Mouse (Mus musculus) hindbrain, postnatal 0 days (tissue): Measurements from ENCODE around the gene Appbp2. TPM values are rescaled to one million over a fixed set of nuclear protein-coding genes. Genes with fewer than 3 reads are reported as not detected.

Source experiments
- ATAC-seq: fragments of 200-750 bp; cut with Nextera tagmentation; 2 replicates; pipeline ENCODE4 v1.8.0; 2017; ENCODE audit warnings: mild to moderate bottlenecking, moderate TSS enrichment, moderate library complexity
- DNase-seq: peaks from one replicate; pipeline ENCODE4 v3.0.0-alpha.2; 2015; ENCODE audit warnings: low spot score
- H3K27ac ChIP-seq: fragments of 300-500 bp; sonication (generic); 2 replicates; pipeline ENCODE4 v1.5.1; 2014; ENCODE audit warnings: mild to moderate bottlenecking
- H3K27me3 ChIP-seq: fragments of 300-500 bp; sonication (generic); 2 replicates; pipeline ENCODE4 v1.6.1; 2014; ENCODE audit warnings: low read length, mixed read lengths; ENCODE audit not compliant: insufficient read depth
- H3K36me3 ChIP-seq: fragments of 300-500 bp; sonication (generic); 2 replicates; pipeline ENCODE4 v1.6.1; 2014; ENCODE audit warnings: low read length, mixed read lengths; ENCODE audit not compliant: insufficient read depth
- H3K4me1 ChIP-seq: fragments of 300-500 bp; sonication (generic); 2 replicates; pipeline ENCODE4 v1.6.1; 2014; ENCODE audit warnings: antibody characterized with exemption, low read length, mixed read lengths; ENCODE audit not compliant: insufficient read depth
- H3K4me2 ChIP-seq: fragments of 300-500 bp; sonication (generic); 2 replicates; pipeline ENCODE4 v1.6.1; 2014; ENCODE audit warnings: low read depth, mild to moderate bottlenecking, low read length, moderate library complexity, mixed read lengths
- H3K4me3 ChIP-seq: fragments of 300-500 bp; sonication (generic); 2 replicates; pipeline ENCODE4 v1.5.1; 2014; ENCODE audit warnings: low read length
- H3K9ac ChIP-seq: fragments of 300-500 bp; sonication (generic); replicated peaks from 2 replicates; pipeline ENCODE4 v1.6.1; 2014; ENCODE audit warnings: mild to moderate bottlenecking, low read length, moderate library complexity, mixed read lengths
- H3K9me3 ChIP-seq: fragments of 300-500 bp; sonication (generic); 2 replicates; pipeline ENCODE4 v1.6.1; 2016; ENCODE audit warnings: low read length, mixed read lengths
- CTCF ChIP-seq: IDR thresholded peaks from 2 replicates; pipeline ENCODE4 v1.5.1; 2016; ENCODE audit warnings: antibody characterized with exemption, control low read depth, low read depth
- WGBS: fragments of 180-500 bp; shearing (Covaris S2); extraction: QIAGEN DNeasy Blood & Tissue Kit; methylation state at CpG from one replicate; pipeline ENCODE4 v1.1.7; 2014; 5-methylcytosine and 5-hydroxymethylcytosine counted together
- polyA plus RNA-seq: library from polyadenylated mRNA; unstranded; fragments of >200 nt; fragmentation: Nextera tagmentation; extraction: Ambion mirVana; gene quantifications from 2 replicates; pipeline ENCODE4 v1.2.1, GENCODE M21; 2015
- total RNA-seq: library from RNA; depleted of rRNA; stranded (reverse); fragments of >200 nt; gene quantifications from 2 replicates; pipeline ENCODE4 v1.2.3, GENCODE M21; 2014; rRNA removed

Gene Appbp2
- total and polyA plus RNA-seq, 2 experiments from 2014 or later: 44.9 to 54.8 TPM

- Histone ChIP-seq H3K4me2 (peak within 1 kb of the TSS; percentile 80), H3K4me3 (peak within 1 kb of the TSS; percentile 94), H3K9me3 (no peaks in the 10 kb centered on the region), H3K27me3 (no peaks in the 10 kb centered on the region), H3K9ac (peak within 1 kb of the TSS; percentile 90), H3K36me3 (no peaks in the 10 kb centered on the region), H3K27ac (peak within 1 kb of the TSS; percentile 90), H3K4me1 (no peaks in the 10 kb centered on the region)
- DNase-seq: peak; percentile 98
- WGBS: under 1% methylated on average over 86 of the region's 94 CpGs
- ATAC-seq: peak; percentile 97
- 0 out of 2 replicates have a peak, but pooled peaks have one; percentile 2 for TF ChIP-seq CTCF
These were observed 95.1 kb downstream of the Appbp2 start, which contains the start of gene Usp32 for GRCm38 (mm10) chr11:85139581-85140540. Usp32 (minus strand) TSS chr11:85140161.

GRCm38 (mm10) chr11:85138776-85139474 is 96.0 kb downstream of the Appbp2 start:
- Histone ChIP-seq H3K9ac (peak overlapping the region; percentile 90), H3K27ac (peak overlapping the region; percentile 90), H3K36me3 (no peaks in the 10 kb centered on the region), H3K4me1 (no peaks in the 10 kb centered on the region), H3K4me2 (peak overlapping the region; percentile 80), H3K27me3 (no peaks in the 10 kb centered on the region), H3K4me3 (peak overlapping the region; percentile 94), H3K9me3 (no peaks in the 10 kb centered on the region)
- under 1% methylated on average over 17 of the region's 17 CpGs for WGBS
- ATAC-seq (no peak), DNase-seq (peak; percentile 58)
- TF ChIP-seq CTCF: no peak

Other genes with a start within 250 kb of the Appbp2 start
- 33.3 and 41.3 TPM in 2 replicates for gene Usp32, start 95.0 kb downstream of the Appbp2 start, total RNA-seq
- 9.9 and 10.0 TPM in 2 replicates for gene Usp32, start 95.0 kb downstream of the Appbp2 start, polyA plus RNA-seq
- not detected in 2 replicates for gene 1700125H20Rik, start 64.7 kb downstream of the Appbp2 start, total RNA-seq
- gene 1700125H20Rik, start 64.7 kb downstream of the Appbp2 start, polyA plus RNA-seq: 1.2 and 1.9 TPM in 2 replicates
- 11.4 and 12.8 TPM in 2 replicates for gene Ppm1d, start 76.1 kb upstream of the Appbp2 start, total RNA-seq
- gene Ppm1d, start 76.1 kb upstream of the Appbp2 start, polyA plus RNA-seq: 14.4 and 14.5 TPM in 2 replicates
- gene Bcas3, start 118.0 kb upstream of the Appbp2 start, total RNA-seq: 32.3 and 42.9 TPM in 2 replicates
- gene Bcas3, start 118.0 kb upstream of the Appbp2 start, polyA plus RNA-seq: 28.5 and 31.6 TPM in 2 replicates